Mouse (Mus musculus): ENCODE data around the gene Oas1c. TPM values are rescaled to one million over a fixed set of nuclear protein-coding genes. Genes with fewer than 3 reads are reported as not detected.

Oas1c gene
- polyA plus RNA-seq, 1 experiment from 2014 or later, result 0.58 TPM

DNA sequence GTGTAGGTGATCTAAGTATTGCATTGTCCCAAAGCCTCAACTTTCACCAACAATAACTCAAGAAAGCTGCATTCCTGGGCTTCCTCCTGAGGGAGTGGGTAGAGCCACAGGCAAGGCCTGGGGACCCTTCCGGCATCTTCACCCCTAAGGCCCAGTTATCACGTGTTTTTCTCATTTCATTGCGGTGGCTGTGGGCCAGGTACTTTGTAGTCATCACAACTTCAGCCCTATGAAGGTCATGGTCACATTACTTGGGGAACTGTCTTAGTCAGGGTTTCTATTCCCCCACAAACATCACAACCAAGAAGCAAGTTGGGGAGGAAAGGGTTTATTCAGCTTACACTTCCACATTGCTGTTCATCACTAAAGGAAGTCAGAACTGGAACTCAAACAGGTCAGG is 59.5 kb downstream of the Oas1c start:
- TF ChIP-seq CTCF (IDR thresholded peaks at IDR 0.05; ENCODE audit: low read depth) (no peak), EP300 (IDR thresholded peaks at IDR 0.05; ENCODE audit: low read depth) (no peak)
- WGBS (ENCODE audit: insufficient replicate concordance), result 75% methylated on average over 3 of the region's 3 CpGs
- no peak for DNase-seq
- Histone ChIP-seq H3K9ac (replicated peaks) (no peak overlapping the region), H3K27me3 (ENCODE audit: insufficient read depth, low read length) (no peaks in the 10 kb centered on the region), H3K9me3 (ENCODE audit: low read length) (no peaks in the 10 kb centered on the region), H3K4me1 (ENCODE audit: insufficient read depth) (no peaks in the 10 kb centered on the region), H3K36me3 (replicated peaks; ENCODE audit: insufficient read depth, low read length) (no peaks in the 10 kb centered on the region), H3K4me3 (ENCODE audit: low read depth, low read length) (no peak overlapping the region), H3K27ac (ENCODE audit: low read depth) (no peak overlapping the region), H3K4me2 (ENCODE audit: low read depth, low read length) (no peak overlapping the region)
- no peak for ATAC-seq

DNA sequence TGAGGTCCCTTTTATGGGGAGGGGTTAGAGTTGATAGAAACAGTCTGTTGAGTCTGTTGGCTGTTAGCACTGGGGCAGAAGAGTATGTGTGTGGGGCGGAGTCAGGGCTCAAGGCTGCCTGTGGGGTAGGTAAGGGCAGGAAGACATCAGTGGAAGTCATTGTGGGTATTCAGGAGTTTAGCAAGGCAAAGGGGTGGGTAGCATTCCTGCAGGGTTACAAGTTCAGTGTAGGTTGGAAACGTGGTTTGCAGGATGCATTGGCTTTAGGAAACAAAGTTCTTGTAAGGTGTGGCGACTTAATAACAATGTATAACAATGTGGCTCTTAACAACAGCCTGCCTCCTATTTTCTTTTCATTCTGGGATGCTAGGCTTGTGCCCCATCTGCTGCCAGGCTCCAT is 61.1 kb downstream of the Oas1c start:
- WGBS (ENCODE audit: insufficient replicate concordance), result 74% methylated on average over 3 of the region's 3 CpGs
- TF ChIP-seq EP300 (IDR thresholded peaks at IDR 0.05; ENCODE audit: low read depth) (no peak), CTCF (IDR thresholded peaks at IDR 0.05; ENCODE audit: low read depth) (no peak)
- ATAC-seq, result no peak
- no peak for DNase-seq
- no peak overlapping the region for H3K4me2 ChIP-seq (ENCODE audit: low read depth, low read length)
- no peak overlapping the region for H3K4me3 ChIP-seq (ENCODE audit: low read depth, low read length)
- H3K27ac ChIP-seq (ENCODE audit: low read depth), result no peak overlapping the region
- no peak overlapping the region for H3K9ac ChIP-seq (replicated peaks)
- no peaks in the 10 kb centered on the region for H3K36me3 ChIP-seq (replicated peaks; ENCODE audit: insufficient read depth, low read length)
- H3K4me1 ChIP-seq (ENCODE audit: insufficient read depth), result no peaks in the 10 kb centered on the region
- no peaks in the 10 kb centered on the region for H3K27me3 ChIP-seq (ENCODE audit: insufficient read depth, low read length)
- H3K9me3 ChIP-seq (ENCODE audit: low read length), result no peaks in the 10 kb centered on the region

Small RNAs within 50 kb of the gene (microRNA-seq; reads per million reads assigned to microRNA genes)
- not detected for gene Gm22907

Other genes starting within 250 kb of the Oas1c start
- gene Tpcn1, start 223.8 kb downstream of the Oas1c start, polyA plus RNA-seq (2015; fragmentation: Nextera tagmentation; extraction: Ambion mirVana), result 16.3 and 18.6 TPM in 2 replicates
- 0.75 and 0.84 TPM in 2 replicates for gene Iqcd, start 223.5 kb downstream of the Oas1c start, polyA plus RNA-seq (2015; fragmentation: Nextera tagmentation; extraction: Ambion mirVana)
- 3.1 and 3.4 TPM in 2 replicates for gene Rita1, start 199.9 kb downstream of the Oas1c start, polyA plus RNA-seq (2015; fragmentation: Nextera tagmentation; extraction: Ambion mirVana)
- 14.0 and 15.1 TPM in 2 replicates for gene Ddx54, start 199.8 kb downstream of the Oas1c start, polyA plus RNA-seq (2015; fragmentation: Nextera tagmentation; extraction: Ambion mirVana)
- gene Cfap73, start 178.3 kb downstream of the Oas1c start, polyA plus RNA-seq (2015; fragmentation: Nextera tagmentation; extraction: Ambion mirVana), result not detected in 2 replicates
- 0.20 and 0.36 TPM in 2 replicates for gene Rasal1, start 163.7 kb downstream of the Oas1c start, polyA plus RNA-seq (2015; fragmentation: Nextera tagmentation; extraction: Ambion mirVana)
- gene Dtx1, start 100.6 kb downstream of the Oas1c start, polyA plus RNA-seq (2015; fragmentation: Nextera tagmentation; extraction: Ambion mirVana), result 0.23 and 0.25 TPM in 2 replicates
- 0.83 and 1.1 TPM in 2 replicates for gene Oas2, start 62.7 kb downstream of the Oas1c start, polyA plus RNA-seq (2015; fragmentation: Nextera tagmentation; extraction: Ambion mirVana)
- 1.8 and 2.1 TPM in 2 replicates for gene Oas3, start 34.9 kb downstream of the Oas1c start, polyA plus RNA-seq (2015; fragmentation: Nextera tagmentation; extraction: Ambion mirVana)
- 0.15 and 0.20 TPM in 2 replicates for gene Oas1e, start 17.0 kb downstream of the Oas1c start, polyA plus RNA-seq (2015; fragmentation: Nextera tagmentation; extraction: Ambion mirVana)
- not detected in 2 replicates for gene Oas1f, start 34.9 kb upstream of the Oas1c start, polyA plus RNA-seq (2015; fragmentation: Nextera tagmentation; extraction: Ambion mirVana)
- not detected in 2 replicates for gene Oas1h, start 48.9 kb upstream of the Oas1c start, polyA plus RNA-seq (2015; fragmentation: Nextera tagmentation; extraction: Ambion mirVana)
- gene Oas1g, start 75.1 kb upstream of the Oas1c start, polyA plus RNA-seq (2015; fragmentation: Nextera tagmentation; extraction: Ambion mirVana), result 2.5 and 2.9 TPM in 2 replicates
- 5.8 and 6.9 TPM in 2 replicates for gene Oas1a, start 95.0 kb upstream of the Oas1c start, polyA plus RNA-seq (2015; fragmentation: Nextera tagmentation; extraction: Ambion mirVana)
- gene Oas1d, start 102.0 kb upstream of the Oas1c start, polyA plus RNA-seq (2015; fragmentation: Nextera tagmentation; extraction: Ambion mirVana), result not detected in 2 replicates
- gene Rph3a, start 197.6 kb upstream of the Oas1c start, polyA plus RNA-seq (2015; fragmentation: Nextera tagmentation; extraction: Ambion mirVana), result 0.02 and 0.06 TPM in 2 replicates